Mouse (Mus musculus) lung, embryonic 16.5 days (tissue): ENCODE data around the gene Tbc1d17. TPM values are rescaled to one million over a fixed set of nuclear protein-coding genes. Genes with fewer than 3 reads are reported as not detected.

Experiments used
- ATAC-seq: fragments of 200-750 bp; cut with Nextera tagmentation; 2 replicates; pipeline ENCODE4 v1.8.0; 2017; ENCODE audit warnings: low read depth, mild to moderate bottlenecking, moderate library complexity
- H3K27ac ChIP-seq: fragments of 300-500 bp; sonication (generic); 2 replicates; pipeline ENCODE4 v1.5.1; 2014; ENCODE audit warnings: mild to moderate bottlenecking, control low read depth, low read length
- H3K27me3 ChIP-seq: fragments of 300-500 bp; sonication (generic); 2 replicates; pipeline ENCODE4 v1.6.1; 2014; ENCODE audit warnings: low read depth, low read length, mixed read lengths; ENCODE audit not compliant: control insufficient read depth, insufficient read depth
- H3K36me3 ChIP-seq: fragments of 300-500 bp; sonication (generic); 2 replicates; pipeline ENCODE4 v1.6.1; 2014; ENCODE audit warnings: low read length; ENCODE audit not compliant: control insufficient read depth, insufficient read depth
- H3K4me1 ChIP-seq: fragments of 300-500 bp; sonication (generic); replicated peaks from 2 replicates; pipeline ENCODE4 v1.6.1; 2014; ENCODE audit warnings: low read length, mixed read lengths; ENCODE audit not compliant: control insufficient read depth, insufficient read depth
- H3K4me2 ChIP-seq: fragments of 300-500 bp; sonication (generic); 2 replicates; pipeline ENCODE4 v1.6.1; 2014; ENCODE audit warnings: low read depth, low read length, control low read depth
- H3K4me3 ChIP-seq: fragments of 300-500 bp; sonication (generic); 2 replicates; pipeline ENCODE4 v1.5.1; 2014; ENCODE audit warnings: mild to moderate bottlenecking, low read length, control low read depth
- H3K9ac ChIP-seq: fragments of 300-500 bp; sonication (generic); 2 replicates; pipeline ENCODE4 v1.6.1; 2014; ENCODE audit warnings: low read length, control low read depth
- H3K9me3 ChIP-seq: fragments of 300-500 bp; sonication (generic); 2 replicates; pipeline ENCODE4 v1.6.1; 2016; ENCODE audit warnings: low read length; ENCODE audit not compliant: control insufficient read depth
- WGBS: fragments of 180-500 bp; shearing (Covaris S2); extraction: QIAGEN DNeasy Blood & Tissue Kit; methylation state at CpG from one replicate; pipeline ENCODE4 v1.1.7; 2014; 5-methylcytosine and 5-hydroxymethylcytosine counted together
- polyA plus RNA-seq: library from polyadenylated mRNA; unstranded; fragments of >200 nt; fragmentation: Nextera tagmentation; extraction: Ambion mirVana; gene quantifications from 2 replicates; pipeline ENCODE4 v1.2.1, GENCODE M21; 2015

Tbc1d17 gene
- polyA plus RNA-seq, 1 experiment from 2014 or later: 84.4 TPM

DNA sequence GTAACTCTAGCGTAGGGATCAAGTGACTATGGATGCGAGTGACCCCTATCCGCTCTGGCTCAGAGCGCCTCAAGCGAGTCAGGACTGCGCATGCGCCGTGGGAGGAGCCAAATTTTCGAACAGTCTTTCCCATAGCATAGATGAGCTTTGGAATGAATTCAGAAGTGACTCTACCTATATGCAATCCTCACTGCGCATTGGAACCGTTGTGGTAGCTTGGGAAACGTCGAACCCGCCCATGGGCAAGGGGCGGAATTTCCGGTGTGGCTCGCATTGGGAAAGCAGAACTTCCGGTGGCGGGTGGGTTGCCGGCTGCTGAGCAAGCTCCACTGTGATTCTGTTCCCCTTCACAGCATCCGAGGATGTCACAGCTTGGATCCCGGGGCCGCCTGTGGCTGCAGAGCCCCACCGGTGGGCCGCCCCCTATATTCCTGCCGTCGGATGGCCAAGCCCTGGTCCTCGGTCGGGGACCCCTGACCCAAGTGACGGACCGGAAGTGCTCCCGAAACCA is 8.2 kb upstream of the Tbc1d17 start, which contains the start of gene Pnkp:
Pnkp (plus strand) TSS at position 98 of the 511 bp plus-strand sequence.
- Histone ChIP-seq H3K4me2 (peak within 1 kb of the TSS; percentile 76), H3K4me1 (peaks cover 39% of the 10 kb centered on the region), H3K27me3 (no peaks in the 10 kb centered on the region), H3K9ac (peak within 1 kb of the TSS; percentile 76), H3K4me3 (peak within 1 kb of the TSS; percentile 65), H3K36me3 (peaks cover 5% of the 10 kb centered on the region; the same call in 1 of the 2 replicates), H3K27ac (peak within 1 kb of the TSS; percentile 85), H3K9me3 (no peaks in the 10 kb centered on the region)
- under 1% methylated on average over 32 of the region's 32 CpGs for WGBS
- peak; percentile 30 for ATAC-seq

DNA sequence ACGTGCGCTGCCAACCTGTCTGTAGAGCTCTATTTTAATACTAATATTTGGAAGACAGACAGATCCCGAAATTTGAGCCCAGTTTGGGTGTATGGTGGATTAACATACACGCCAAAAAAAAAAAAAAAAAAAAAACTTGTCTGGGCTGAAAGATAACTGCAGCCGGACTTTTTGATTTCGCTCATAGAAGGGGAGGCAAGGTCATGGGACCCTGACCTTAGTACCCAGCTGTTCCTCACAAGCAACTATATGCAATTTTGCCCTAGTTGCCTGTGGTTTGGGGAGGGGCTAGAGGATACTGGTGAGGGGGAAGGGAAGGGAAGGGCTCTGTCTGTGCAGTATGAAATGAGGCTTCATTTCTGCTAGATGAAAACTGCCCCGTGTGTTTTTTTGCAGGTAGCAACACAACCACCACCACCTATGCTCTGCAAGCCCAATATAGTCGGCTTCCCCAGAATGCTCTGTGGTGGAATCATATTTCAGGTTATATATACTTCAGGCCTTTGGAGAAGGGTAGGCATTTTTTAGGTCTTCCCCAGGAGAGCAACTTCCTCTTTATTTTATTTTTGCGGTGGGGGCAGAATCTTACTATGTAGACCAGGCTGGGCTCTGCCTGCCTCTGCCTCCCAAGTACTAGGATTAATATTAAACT is 7.5 kb upstream of the Tbc1d17 start:
- no peaks in the 10 kb centered on the region for H3K9me3 ChIP-seq
- peaks cover 39% of the 10 kb centered on the region for H3K4me1 ChIP-seq
- WGBS: 59% methylated on average over 9 of the region's 9 CpGs
- H3K4me2 ChIP-seq: peak overlapping the region; percentile 76
- H3K4me3 ChIP-seq: peak overlapping the region; percentile 65
- H3K27ac ChIP-seq: peak overlapping the region; percentile 85
- ATAC-seq: no peak
- H3K36me3 ChIP-seq: peaks cover 5% of the 10 kb centered on the region; the same call in 1 of the 2 replicates
- peak overlapping the region; percentile 76 for H3K9ac ChIP-seq
- H3K27me3 ChIP-seq: no peaks in the 10 kb centered on the region

DNA sequence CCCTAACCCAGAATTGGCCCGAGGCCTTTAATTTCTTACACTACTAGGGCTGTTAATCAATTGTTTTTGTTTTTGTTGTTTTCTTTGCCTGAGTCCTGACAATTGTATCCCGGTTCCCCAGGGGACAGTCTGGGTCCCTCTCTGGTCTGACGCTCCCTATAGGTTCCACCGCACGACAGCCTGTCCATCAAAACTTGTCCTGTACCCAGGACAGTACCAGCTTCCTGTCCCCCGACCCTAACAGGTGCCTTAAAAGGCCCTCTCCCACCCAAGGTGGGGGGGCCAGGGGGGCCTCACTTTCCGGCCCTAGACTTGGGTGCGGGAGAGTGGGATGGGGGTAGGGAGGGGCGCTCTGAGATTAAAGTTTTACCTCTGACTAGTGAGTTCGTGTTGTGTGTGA is 6.2 kb upstream of the Tbc1d17 start:
- WGBS: 44% methylated on average over 10 of the region's 10 CpGs
- Histone ChIP-seq H3K4me2 (peak overlapping the region; percentile 87), H3K36me3 (peaks cover 5% of the 10 kb centered on the region; the same call in 1 of the 2 replicates), H3K4me3 (peak overlapping the region; percentile 59), H3K9me3 (no peaks in the 10 kb centered on the region), H3K27me3 (no peaks in the 10 kb centered on the region), H3K9ac (peak overlapping the region; percentile 74), H3K27ac (peak overlapping the region; percentile 98), H3K4me1 (peaks cover 42% of the 10 kb centered on the region)
- peak; percentile 0; the same call in 1 of the 2 replicates for ATAC-seq

DNA sequence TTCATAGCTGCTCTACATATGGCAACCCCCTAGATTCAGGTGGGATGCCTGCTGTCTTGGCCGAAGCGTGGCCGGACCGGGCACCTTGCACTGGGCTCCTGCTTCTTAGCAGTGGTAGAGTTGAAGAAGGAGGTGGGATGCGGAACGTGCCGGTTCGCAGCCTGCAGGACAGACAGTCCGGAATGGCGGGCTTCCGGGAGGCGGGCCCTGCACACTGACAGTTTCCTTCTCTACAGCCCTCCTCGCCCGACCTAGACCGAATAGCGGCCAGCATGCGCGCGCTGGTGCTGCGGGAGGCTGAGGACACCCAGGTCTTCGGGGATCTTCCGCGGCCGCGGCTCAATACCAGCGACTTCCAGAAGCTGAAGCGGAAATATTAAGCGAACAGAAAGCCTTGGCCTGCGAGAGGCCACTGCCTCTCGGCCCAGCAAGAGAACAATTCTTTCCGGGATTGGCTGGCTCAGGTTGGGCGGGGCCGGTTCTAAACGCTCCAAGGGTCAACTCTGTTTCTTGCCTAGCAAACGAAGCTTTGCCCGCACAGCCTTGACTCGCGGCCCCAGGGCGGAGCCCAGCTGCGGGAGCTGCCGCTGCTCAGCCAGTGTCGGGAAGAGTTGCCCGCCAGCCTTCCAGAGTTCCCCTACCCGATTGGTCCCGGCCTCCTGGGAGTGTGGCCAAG is 5.6 kb upstream of the Tbc1d17 start:
- H3K4me3 ChIP-seq: peak overlapping the region; percentile 59
- H3K27me3 ChIP-seq: no peaks in the 10 kb centered on the region
- H3K4me2 ChIP-seq: peak overlapping the region; percentile 87
- H3K4me1 ChIP-seq: peaks cover 42% of the 10 kb centered on the region
- ATAC-seq: peak; percentile 62
- peak overlapping the region; percentile 98 for H3K27ac ChIP-seq
- under 1% methylated on average over 45 of the region's 45 CpGs for WGBS
- peak overlapping the region; percentile 74 for H3K9ac ChIP-seq
- no peaks in the 10 kb centered on the region for H3K9me3 ChIP-seq
- peaks cover 5% of the 10 kb centered on the region; the same call in 1 of the 2 replicates for H3K36me3 ChIP-seq

- Histone ChIP-seq H3K4me3 (peak overlapping the region; percentile 59), H3K27me3 (no peaks in the 10 kb centered on the region), H3K4me2 (peak overlapping the region; percentile 87), H3K4me1 (peaks cover 42% of the 10 kb centered on the region), H3K27ac (peak overlapping the region; percentile 98), H3K9ac (peak overlapping the region; percentile 74), H3K36me3 (peaks cover 5% of the 10 kb centered on the region; the same call in 1 of the 2 replicates), H3K9me3 (no peaks in the 10 kb centered on the region)
- WGBS: 20% methylated on average over 26 of the region's 26 CpGs
- no peak for ATAC-seq
These were observed 4.9 kb upstream of the Tbc1d17 start for GRCm38 (mm10) chr7:44853596-44854355.

- Histone ChIP-seq H3K36me3 (peaks cover 5% of the 10 kb centered on the region; the same call in 1 of the 2 replicates), H3K4me3 (no peak overlapping the region), H3K4me1 (peaks cover 38% of the 10 kb centered on the region), H3K4me2 (no peak overlapping the region), H3K27ac (no peak overlapping the region), H3K27me3 (no peaks in the 10 kb centered on the region), H3K9ac (no peak overlapping the region; the same call in 1 of the 2 replicates), H3K9me3 (no peaks in the 10 kb centered on the region)
- 85% methylated on average over 2 of the region's 2 CpGs for WGBS
- ATAC-seq: no peak
These were observed 4.2 kb upstream of the Tbc1d17 start for GRCm38 (mm10) chr7:44853065-44853464.

DNA sequence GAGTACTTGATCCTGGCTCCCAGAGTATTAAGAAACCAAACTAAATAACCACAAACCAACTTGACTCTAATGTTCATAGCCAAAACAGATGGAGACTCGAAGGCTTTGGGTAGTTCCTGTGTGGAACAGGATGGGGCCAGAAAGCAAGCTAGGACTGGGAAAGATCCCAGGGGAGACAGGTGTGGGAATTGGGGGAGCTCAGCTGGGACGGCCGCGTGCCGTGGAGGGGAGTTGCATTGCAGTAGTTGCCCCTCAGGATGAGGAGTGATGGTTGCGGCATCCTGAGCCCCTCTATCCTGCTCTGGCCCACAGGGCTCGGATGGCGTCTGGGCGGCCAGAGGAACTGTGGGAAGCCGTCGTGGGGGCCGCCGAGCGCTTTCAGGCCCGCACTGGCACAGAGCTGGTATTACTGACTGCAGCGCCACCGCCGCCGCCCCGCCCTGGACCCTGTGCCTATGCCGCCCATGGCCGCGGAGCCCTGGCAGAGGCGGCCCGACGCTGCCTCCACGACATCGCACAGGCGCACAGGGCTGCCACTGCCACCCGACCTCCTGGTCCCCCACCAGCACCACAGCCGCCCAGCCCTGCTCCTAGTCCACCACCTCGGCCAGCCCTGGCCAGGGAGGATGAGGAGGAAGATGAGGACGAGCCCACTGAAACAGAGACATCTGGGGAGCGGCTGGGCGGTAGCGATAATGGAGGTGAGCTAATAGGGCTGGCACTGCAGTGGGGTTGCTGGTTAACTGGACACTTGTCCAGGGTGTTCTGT is 3.6 kb upstream of the Tbc1d17 start:
- ATAC-seq: no peak
- H3K27me3 ChIP-seq: no peaks in the 10 kb centered on the region
- H3K27ac ChIP-seq: no peak overlapping the region
- peaks cover 5% of the 10 kb centered on the region; the same call in 1 of the 2 replicates for H3K36me3 ChIP-seq
- WGBS: 89% methylated on average over 30 of the region's 36 CpGs
- no peak overlapping the region for H3K4me2 ChIP-seq
- H3K9me3 ChIP-seq: no peaks in the 10 kb centered on the region
- no peak overlapping the region for H3K9ac ChIP-seq
- no peak overlapping the region for H3K4me3 ChIP-seq
- H3K4me1 ChIP-seq: peaks cover 40% of the 10 kb centered on the region

- ATAC-seq: no peak
- no peak overlapping the region for H3K4me3 ChIP-seq
- 88% methylated on average over 12 of the region's 12 CpGs for WGBS
- H3K27me3 ChIP-seq: no peaks in the 10 kb centered on the region
- peaks cover 5% of the 10 kb centered on the region for H3K36me3 ChIP-seq
- H3K4me2 ChIP-seq: no peak overlapping the region
- H3K9ac ChIP-seq: no peak overlapping the region
- no peak overlapping the region for H3K27ac ChIP-seq
- H3K4me1 ChIP-seq: peaks cover 41% of the 10 kb centered on the region
- no peaks in the 10 kb centered on the region for H3K9me3 ChIP-seq
These were observed 2.9 kb upstream of the Tbc1d17 start for GRCm38 (mm10) chr7:44851625-44852234.
